Mouse (Mus musculus): ENCODE data around the gene Tcp10c.
"Not testable (repeated sequence)": the region's sequence is repeated elsewhere in the genome, so short reads cannot be mapped to it uniquely, and the experiment has no call there.

The Tcp10c gene

GRCm38 (mm10) chr17:13354521-13354920 is at the start of gene Tcp10c:
TSS of gene Tcp10c (plus strand) at chr17:13354572.
- not testable (repeated sequence) for DNase-seq

- not testable (repeated sequence) for DNase-seq
These were observed 46.5 kb upstream of the Tcp10c start for GRCm38 (mm10) chr17:13307852-13308251.

- not testable (repeated sequence) for DNase-seq
These were observed 46.0 kb upstream of the Tcp10c start for GRCm38 (mm10) chr17:13308344-13308743.

- DNase-seq, result not testable (repeated sequence)
These were observed 45.6 kb upstream of the Tcp10c start for GRCm38 (mm10) chr17:13308746-13309145.

GRCm38 (mm10) chr17:13309182-13309631 is 45.2 kb upstream of the Tcp10c start:
- DNase-seq, result not testable (repeated sequence)

- not testable (repeated sequence) for DNase-seq
These were observed 24.4 kb upstream of the Tcp10c start for GRCm38 (mm10) chr17:13329967-13330366.

- not testable (repeated sequence) for DNase-seq
These were observed 23.2 kb upstream of the Tcp10c start for GRCm38 (mm10) chr17:13331179-13331578.

GRCm38 (mm10) chr17:13332496-13332895 is 21.9 kb upstream of the Tcp10c start:
- DNase-seq, result not testable (repeated sequence)

GRCm38 (mm10) chr17:13336979-13337749 is 17.2 kb upstream of the Tcp10c start:
- DNase-seq, result not testable (repeated sequence)

- DNase-seq, result not testable (repeated sequence)
These were observed 16.4 kb upstream of the Tcp10c start for GRCm38 (mm10) chr17:13337931-13338330.

- not testable (repeated sequence) for DNase-seq
These were observed 14.3 kb upstream of the Tcp10c start for GRCm38 (mm10) chr17:13340071-13340470.

GRCm38 (mm10) chr17:13345923-13346322 is 8.4 kb upstream of the Tcp10c start:
- not testable (repeated sequence) for DNase-seq

- not testable (repeated sequence) for DNase-seq
These were observed 4.8 kb upstream of the Tcp10c start for GRCm38 (mm10) chr17:13349563-13349962.

GRCm38 (mm10) chr17:13353249-13353648 is 1.1 kb upstream of the Tcp10c start:
- DNase-seq, result not testable (repeated sequence)

GRCm38 (mm10) chr17:13362489-13362888 is 8.1 kb downstream of the Tcp10c start:
- not testable (repeated sequence) for DNase-seq

- DNase-seq, result not testable (repeated sequence)
These were observed 9.4 kb downstream of the Tcp10c start for GRCm38 (mm10) chr17:13363773-13364172.

- DNase-seq, result not testable (repeated sequence)
These were observed 9.8 kb downstream of the Tcp10c start for GRCm38 (mm10) chr17:13364196-13364595.

- DNase-seq, result not testable (repeated sequence)
These were observed 12.8 kb downstream of the Tcp10c start for GRCm38 (mm10) chr17:13367181-13367580.

- not testable (repeated sequence) for DNase-seq
These were observed 14.3 kb downstream of the Tcp10c start for GRCm38 (mm10) chr17:13368658-13369057.

- not testable (repeated sequence) for DNase-seq
These were observed 16.4 kb downstream of the Tcp10c start for GRCm38 (mm10) chr17:13370746-13371145.

GRCm38 (mm10) chr17:13378341-13378740 is 24.0 kb downstream of the Tcp10c start:
- not testable (repeated sequence) for DNase-seq

GRCm38 (mm10) chr17:13379951-13380615 is 25.7 kb downstream of the Tcp10c start:
- not testable (repeated sequence) for DNase-seq

- not testable (repeated sequence) for DNase-seq
These were observed 26.9 kb downstream of the Tcp10c start for GRCm38 (mm10) chr17:13381286-13381685.

- not testable (repeated sequence) for DNase-seq
These were observed 36.6 kb downstream of the Tcp10c start for GRCm38 (mm10) chr17:13391020-13391419.
